Mouse (Mus musculus) hindbrain, embryonic 14.5 days (tissue): Measurements from ENCODE around the gene Padi3. TPM values are rescaled to one million over a fixed set of nuclear protein-coding genes. Genes with fewer than 3 reads are reported as not detected.

Experiments used
- ATAC-seq: fragments of 200-750 bp; cut with Nextera tagmentation; 2 replicates; pipeline ENCODE4 v1.8.0; 2017; ENCODE audit warnings: moderate number of reproducible peaks, mild to moderate bottlenecking, moderate TSS enrichment, moderate library complexity; ENCODE audit not compliant: low FRiP score
- DNase-seq: peaks from one replicate; pipeline ENCODE4 v3.0.0-alpha.2; 2015; ENCODE audit warnings: low spot score
- H3K27ac ChIP-seq: fragments of 300-500 bp; sonication (generic); 2 replicates; pipeline ENCODE4 v1.5.1; 2014; ENCODE audit warnings: mild to moderate bottlenecking, moderate library complexity
- H3K27me3 ChIP-seq: fragments of 300-500 bp; sonication (generic); 2 replicates; pipeline ENCODE4 v1.6.1; 2014; ENCODE audit warnings: mild to moderate bottlenecking, low read length, mixed read lengths; ENCODE audit not compliant: control insufficient read depth, insufficient read depth
- H3K36me3 ChIP-seq: fragments of 300-500 bp; sonication (generic); replicated peaks from 2 replicates; pipeline ENCODE4 v1.6.1; 2014; ENCODE audit not compliant: control insufficient read depth, insufficient read depth
- H3K4me1 ChIP-seq: fragments of 300-500 bp; sonication (generic); replicated peaks from 2 replicates; pipeline ENCODE4 v1.6.1; 2014; ENCODE audit warnings: antibody characterized with exemption, low read length, mixed read lengths; ENCODE audit not compliant: control insufficient read depth, insufficient read depth
- H3K4me2 ChIP-seq: fragments of 300-500 bp; sonication (generic); replicated peaks from 2 replicates; pipeline ENCODE4 v1.6.1; 2014; ENCODE audit warnings: mild to moderate bottlenecking, moderate library complexity
- H3K4me3 ChIP-seq: fragments of 300-500 bp; sonication (generic); replicated peaks from 2 replicates; pipeline ENCODE4 v1.5.1; 2014; ENCODE audit warnings: mild to moderate bottlenecking, low read length
- H3K9ac ChIP-seq: fragments of 300-500 bp; sonication (generic); 2 replicates; pipeline ENCODE4 v1.6.1; 2014
- H3K9me3 ChIP-seq: fragments of 300-500 bp; sonication (generic); 2 replicates; pipeline ENCODE4 v1.6.1; 2016; ENCODE audit warnings: low read length; ENCODE audit not compliant: control insufficient read depth
- WGBS: fragments of 180-500 bp; shearing (Covaris S2); extraction: QIAGEN DNeasy Blood & Tissue Kit; methylation state at CpG from one replicate; pipeline ENCODE4 v1.1.7; 2014; 5-methylcytosine and 5-hydroxymethylcytosine counted together
- polyA plus RNA-seq: library from polyadenylated mRNA; unstranded; fragments of >200 nt; fragmentation: Nextera tagmentation; extraction: Ambion mirVana; gene quantifications from 2 replicates; pipeline ENCODE4 v1.2.1, GENCODE M21; 2014

The Padi3 gene
- polyA plus RNA-seq, 1 experiment from 2014 or later: not detected

DNA sequence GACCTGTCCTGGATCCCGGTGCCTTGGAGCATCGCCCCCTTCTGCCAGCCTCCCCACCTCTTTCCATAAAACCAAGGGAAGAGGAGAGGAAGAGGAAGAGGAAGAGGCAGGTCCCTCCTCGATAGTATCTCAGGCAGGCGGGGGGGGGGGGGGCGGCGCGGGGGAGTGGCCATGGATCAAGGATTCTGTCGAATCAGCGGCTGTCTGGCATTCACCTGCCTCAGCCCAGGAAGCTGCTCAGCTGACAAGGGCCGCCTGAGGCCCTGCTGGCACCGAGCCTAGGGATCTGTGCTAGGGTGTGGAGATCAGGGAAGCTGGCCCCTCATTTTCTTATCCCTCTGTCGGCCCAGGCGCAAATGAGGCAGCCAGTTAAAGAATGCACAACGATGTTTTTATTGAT is 2.2 kb upstream of the Padi3 start:
- no peak overlapping the region for H3K27ac ChIP-seq
- no peak overlapping the region for H3K4me2 ChIP-seq
- H3K4me3 ChIP-seq: no peak overlapping the region
- no peaks in the 10 kb centered on the region for H3K27me3 ChIP-seq
- no peaks in the 10 kb centered on the region for H3K9me3 ChIP-seq
- 37% methylated on average over 10 of the region's 14 CpGs for WGBS
- H3K9ac ChIP-seq: no peak overlapping the region
- peaks cover 11% of the 10 kb centered on the region; the same call in 1 of the 2 replicates for H3K4me1 ChIP-seq
- no peaks in the 10 kb centered on the region for H3K36me3 ChIP-seq
- no peak for DNase-seq
- ATAC-seq: no peak

DNA sequence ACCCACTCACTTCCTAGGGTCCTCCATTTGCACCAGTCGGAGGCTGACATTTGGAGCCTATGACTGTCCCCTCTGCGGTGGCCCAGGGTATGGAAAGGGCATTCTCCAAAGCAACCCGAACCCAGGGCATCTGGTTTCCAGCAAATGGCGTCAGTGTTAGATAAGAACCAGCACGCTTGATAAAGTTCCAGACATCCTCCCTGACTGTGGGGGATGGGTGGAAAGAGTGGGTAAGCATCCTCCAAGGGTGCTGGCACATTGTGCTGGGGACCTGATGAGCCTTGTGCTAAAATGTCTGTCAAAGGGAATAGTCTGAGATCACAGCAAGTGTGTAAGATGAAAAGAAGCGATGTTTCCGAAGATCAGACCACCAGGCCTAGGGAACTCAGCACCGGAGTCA is 1.7 kb upstream of the Padi3 start:
- H3K4me3 ChIP-seq: no peak overlapping the region
- H3K36me3 ChIP-seq: no peaks in the 10 kb centered on the region
- WGBS: 78% methylated on average over 8 of the region's 8 CpGs
- no peak for ATAC-seq
- H3K9ac ChIP-seq: no peak overlapping the region
- DNase-seq: no peak
- peaks cover 11% of the 10 kb centered on the region; the same call in 1 of the 2 replicates for H3K4me1 ChIP-seq
- H3K4me2 ChIP-seq: no peak overlapping the region
- no peaks in the 10 kb centered on the region for H3K9me3 ChIP-seq
- H3K27me3 ChIP-seq: no peaks in the 10 kb centered on the region
- H3K27ac ChIP-seq: no peak overlapping the region

DNA sequence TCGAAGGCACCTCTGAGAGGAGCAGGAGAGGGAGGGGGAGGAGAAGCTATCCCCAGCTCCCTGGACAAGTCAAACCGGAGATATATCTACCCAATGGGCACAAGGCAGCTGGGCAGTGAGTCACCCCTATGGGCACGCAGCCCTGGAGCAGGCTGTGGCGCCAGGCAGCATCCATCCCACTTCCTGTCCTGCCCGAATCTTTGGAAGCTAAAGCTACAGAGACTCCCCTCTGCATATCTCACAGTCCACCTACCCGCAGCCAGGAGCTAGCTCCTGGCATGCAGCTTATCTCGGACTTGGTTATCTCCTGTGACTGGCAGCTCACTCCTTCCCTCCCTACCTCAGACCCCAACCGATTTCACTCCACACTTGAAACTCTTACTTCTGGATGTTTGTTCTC is 1.3 kb downstream of the Padi3 start:
- Histone ChIP-seq H3K9ac (no peak overlapping the region), H3K4me2 (no peak overlapping the region), H3K9me3 (no peaks in the 10 kb centered on the region), H3K4me3 (no peak overlapping the region), H3K27ac (no peak overlapping the region), H3K36me3 (no peaks in the 10 kb centered on the region), H3K4me1 (peaks cover 11% of the 10 kb centered on the region; the same call in 1 of the 2 replicates), H3K27me3 (no peaks in the 10 kb centered on the region)
- ATAC-seq: no peak
- 85% methylated on average over 8 of the region's 8 CpGs for WGBS
- DNase-seq: no peak

DNA sequence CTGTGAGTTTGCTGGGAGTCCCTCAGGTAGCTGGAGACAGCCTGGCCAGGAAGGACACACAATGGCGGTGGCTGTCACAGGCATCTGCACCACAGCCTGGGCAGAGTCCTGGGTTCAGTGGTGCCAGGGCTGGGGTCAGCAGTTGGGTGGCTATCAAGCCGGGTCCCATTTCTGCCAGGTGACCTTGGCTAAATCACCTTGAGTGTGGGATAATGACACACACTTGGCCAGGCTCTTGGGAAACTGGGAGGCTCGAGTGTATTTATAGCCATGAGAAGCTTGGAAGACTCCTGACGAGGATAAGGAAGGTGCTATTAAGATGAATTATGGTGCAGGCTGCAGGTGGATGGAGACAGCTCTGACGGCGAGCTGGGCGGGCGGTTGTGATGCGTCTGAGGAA is 5.8 kb downstream of the Padi3 start:
- no peak overlapping the region for H3K27ac ChIP-seq
- H3K4me3 ChIP-seq: no peak overlapping the region
- ATAC-seq: no peak
- no peaks in the 10 kb centered on the region for H3K4me1 ChIP-seq
- 87% methylated on average over 9 of the region's 9 CpGs for WGBS
- no peak overlapping the region for H3K4me2 ChIP-seq
- no peaks in the 10 kb centered on the region for H3K27me3 ChIP-seq
- no peaks in the 10 kb centered on the region for H3K36me3 ChIP-seq
- no peak for DNase-seq
- no peak overlapping the region for H3K9ac ChIP-seq
- H3K9me3 ChIP-seq: no peaks in the 10 kb centered on the region

DNA sequence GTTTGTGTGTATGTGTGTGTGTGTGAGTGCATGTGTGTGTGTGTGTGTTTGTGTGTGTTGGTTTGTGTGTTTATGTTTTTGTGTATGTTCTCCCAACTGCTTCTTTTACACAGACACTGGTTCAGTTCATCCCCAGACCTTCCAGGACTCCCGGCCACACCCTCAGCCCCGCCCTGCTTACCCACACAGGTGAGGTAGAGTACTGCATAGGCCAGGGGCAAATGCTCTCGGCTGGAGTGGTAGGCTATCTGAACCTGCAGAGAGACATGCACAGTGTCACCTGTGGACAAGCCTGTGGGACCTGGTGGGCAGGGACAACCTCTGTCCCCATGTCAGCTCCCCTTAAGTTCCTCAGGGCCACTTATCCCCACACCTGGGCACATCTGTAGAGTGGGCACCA is 9.1 kb downstream of the Padi3 start:
- ATAC-seq: no peak
- Histone ChIP-seq H3K36me3 (no peaks in the 10 kb centered on the region), H3K4me3 (no peak overlapping the region), H3K4me2 (no peak overlapping the region), H3K9ac (no peak overlapping the region), H3K9me3 (no peaks in the 10 kb centered on the region), H3K4me1 (no peaks in the 10 kb centered on the region), H3K27ac (no peak overlapping the region), H3K27me3 (no peaks in the 10 kb centered on the region)
- no peak for DNase-seq
- WGBS: 77% methylated on average over 3 of the region's 3 CpGs

DNA sequence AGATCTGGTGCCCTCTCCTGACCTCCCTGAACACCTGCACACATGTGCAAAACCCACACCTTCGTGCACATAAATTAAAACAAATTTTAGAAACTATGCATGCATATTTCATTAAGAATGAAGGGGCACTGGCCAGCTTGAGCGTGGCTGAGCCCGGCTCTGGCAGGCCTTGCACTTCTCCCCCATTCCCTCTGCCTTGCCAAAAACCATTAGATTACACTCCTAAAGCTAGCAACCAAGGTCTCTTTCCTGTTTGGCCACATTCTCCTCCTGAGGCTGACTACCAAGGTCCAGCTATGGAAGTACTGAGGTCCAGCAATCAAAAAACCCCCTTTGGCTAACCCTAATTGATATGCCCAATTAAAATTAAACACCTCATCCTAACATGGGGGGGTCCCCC is 13.7 kb downstream of the Padi3 start:
- Histone ChIP-seq H3K4me2 (no peak overlapping the region), H3K36me3 (no peaks in the 10 kb centered on the region), H3K9me3 (no peaks in the 10 kb centered on the region), H3K27ac (no peak overlapping the region), H3K4me1 (no peaks in the 10 kb centered on the region), H3K27me3 (no peaks in the 10 kb centered on the region), H3K4me3 (no peak overlapping the region), H3K9ac (no peak overlapping the region)
- no peak for ATAC-seq
- DNase-seq: no peak
- 82% methylated on average over 3 of the region's 3 CpGs for WGBS

DNA sequence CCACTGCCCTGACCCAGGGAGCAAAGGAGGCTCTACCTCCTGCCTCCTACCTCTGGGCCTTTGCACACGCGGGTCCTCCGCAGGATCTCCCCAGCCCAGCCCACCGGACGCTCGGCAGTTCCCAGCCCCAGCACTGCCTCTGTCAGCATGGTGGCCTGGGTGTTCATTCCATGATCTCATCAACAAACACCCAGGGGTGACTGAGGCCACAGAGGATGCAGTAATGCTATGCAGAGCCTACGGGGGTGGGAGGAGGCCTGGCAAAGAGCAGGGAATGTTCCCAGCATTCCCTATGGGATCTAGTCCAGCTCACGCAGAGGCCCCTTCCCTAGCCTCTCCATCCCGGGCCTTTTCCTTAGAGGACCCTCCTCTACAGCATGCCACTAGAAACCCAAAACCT is 15.8 kb downstream of the Padi3 start:
- H3K4me2 ChIP-seq: no peak overlapping the region
- H3K27me3 ChIP-seq: no peaks in the 10 kb centered on the region
- H3K9ac ChIP-seq: no peak overlapping the region
- no peak for ATAC-seq
- WGBS: 89% methylated on average over 9 of the region's 9 CpGs
- H3K36me3 ChIP-seq: no peaks in the 10 kb centered on the region
- no peak for DNase-seq
- no peaks in the 10 kb centered on the region for H3K9me3 ChIP-seq
- H3K4me3 ChIP-seq: no peak overlapping the region
- H3K27ac ChIP-seq: no peak overlapping the region
- H3K4me1 ChIP-seq: no peaks in the 10 kb centered on the region

DNA sequence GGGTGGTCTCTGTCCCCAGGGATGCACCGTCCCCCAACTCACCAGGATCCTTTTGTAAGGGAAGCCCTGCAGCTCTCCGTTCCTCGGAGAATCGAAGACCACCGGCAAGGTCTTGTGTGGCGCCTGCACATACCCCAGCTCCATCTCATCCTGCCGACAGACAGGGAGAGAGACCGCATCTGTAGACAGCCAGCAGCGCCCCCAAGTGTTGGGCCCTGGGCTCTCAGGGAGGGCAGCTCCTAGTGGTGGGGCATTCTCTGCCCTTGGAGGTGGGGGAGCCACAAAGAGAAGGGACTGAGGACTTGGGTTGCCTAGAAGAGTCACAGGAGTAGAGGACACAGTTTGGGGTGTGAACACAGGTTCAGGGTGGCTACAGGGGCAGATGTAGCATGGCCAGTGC is 16.7 kb downstream of the Padi3 start:
- Histone ChIP-seq H3K27ac (no peak overlapping the region), H3K36me3 (no peaks in the 10 kb centered on the region), H3K27me3 (no peaks in the 10 kb centered on the region), H3K9me3 (no peaks in the 10 kb centered on the region), H3K4me1 (no peaks in the 10 kb centered on the region), H3K4me3 (no peak overlapping the region), H3K4me2 (no peak overlapping the region), H3K9ac (no peak overlapping the region)
- DNase-seq (no peak), ATAC-seq (no peak)
- WGBS: 47% methylated on average over 9 of the region's 9 CpGs

DNA sequence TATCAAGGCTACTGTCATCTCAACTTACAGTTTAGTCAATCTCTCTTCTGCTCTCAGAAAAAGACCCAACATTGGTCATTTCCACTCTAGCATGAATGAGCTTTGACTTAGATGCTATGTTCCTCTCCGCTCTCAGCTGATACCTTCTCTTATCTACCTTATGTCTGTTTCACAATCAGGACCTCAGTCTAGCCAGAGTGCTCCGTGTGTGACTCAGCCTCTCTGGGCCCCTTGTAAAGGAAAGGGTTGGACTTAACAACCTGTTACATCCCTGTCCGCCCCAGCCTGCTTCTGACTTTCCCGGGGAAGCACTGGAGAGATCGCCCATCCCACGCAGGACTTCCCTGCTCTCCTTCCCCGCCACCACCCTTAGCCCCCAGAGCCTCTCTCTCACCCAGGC is 17.9 kb downstream of the Padi3 start:
- Histone ChIP-seq H3K36me3 (no peaks in the 10 kb centered on the region), H3K4me3 (no peak overlapping the region), H3K27me3 (no peaks in the 10 kb centered on the region), H3K9ac (no peak overlapping the region), H3K27ac (no peak overlapping the region), H3K4me1 (no peaks in the 10 kb centered on the region), H3K9me3 (no peaks in the 10 kb centered on the region), H3K4me2 (no peak overlapping the region)
- no peak for DNase-seq
- ATAC-seq: no peak
- 90% methylated on average over 7 of the region's 7 CpGs for WGBS

DNA sequence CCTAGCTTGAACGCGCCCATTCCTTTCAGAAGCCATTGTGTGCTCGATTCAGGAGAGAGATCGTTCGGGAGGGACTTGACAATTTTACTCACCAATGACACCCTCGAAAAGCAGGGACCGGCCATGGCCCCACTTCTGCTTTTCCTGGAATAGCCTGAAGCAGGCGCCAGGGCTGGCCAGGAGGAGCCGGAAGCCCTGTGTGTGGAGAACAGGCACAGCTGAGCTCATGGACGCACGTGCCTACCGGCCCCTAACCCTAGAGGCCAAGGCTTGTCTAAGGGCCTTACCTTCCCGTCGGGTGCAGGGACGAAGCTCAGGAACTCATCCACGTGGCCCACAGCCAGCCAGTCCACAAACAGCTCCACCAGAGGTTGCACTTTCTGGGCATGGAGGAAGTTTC is 19.4 kb downstream of the Padi3 start:
- Histone ChIP-seq H3K36me3 (no peaks in the 10 kb centered on the region), H3K4me1 (no peaks in the 10 kb centered on the region), H3K4me2 (no peak overlapping the region), H3K9ac (no peak overlapping the region), H3K27me3 (no peaks in the 10 kb centered on the region), H3K27ac (no peak overlapping the region), H3K9me3 (no peaks in the 10 kb centered on the region), H3K4me3 (no peak overlapping the region)
- WGBS: 88% methylated on average over 16 of the region's 16 CpGs
- DNase-seq (no peak), ATAC-seq (no peak)
